Mouse (Mus musculus) thymus, adult 2 months (tissue): ENCODE data around the gene Dync1i1. TPM values are rescaled to one million over a fixed set of nuclear protein-coding genes. Genes with fewer than 3 reads are reported as not detected.

Experiments used
- DNase-seq: peaks from one replicate; pipeline ENCODE4 v3.0.0; 2021
- H3K27ac ChIP-seq: fragments of 200-500 bp; 2 replicates; pipeline ENCODE4 v1.5.1; 2012; ENCODE audit warnings: low read length, control low read depth; ENCODE audit not compliant: control insufficient read depth, insufficient read depth
- H3K27me3 ChIP-seq: fragments of 200-500 bp; 2 replicates; pipeline ENCODE4 v1.6.1; 2012; ENCODE audit warnings: mild to moderate bottlenecking, low read length, moderate library complexity, mixed read lengths; ENCODE audit not compliant: control insufficient read depth, insufficient read depth
- H3K36me3 ChIP-seq: fragments of 200-500 bp; 2 replicates; pipeline ENCODE4 v1.6.1; 2012; ENCODE audit warnings: mild to moderate bottlenecking, low read length, moderate library complexity; ENCODE audit not compliant: control insufficient read depth, insufficient read depth
- H3K4me1 ChIP-seq: fragments of 200-500 bp; replicated peaks from 2 replicates; pipeline ENCODE4 v1.6.1; 2012; ENCODE audit warnings: low read length; ENCODE audit not compliant: control insufficient read depth, insufficient read depth
- H3K4me3 ChIP-seq: fragments of 200-500 bp; 2 replicates; pipeline ENCODE4 v1.5.1; 2012; ENCODE audit warnings: mild to moderate bottlenecking, low read length, control low read depth, moderate library complexity; ENCODE audit not compliant: control insufficient read depth, insufficient read depth
- CTCF ChIP-seq: fragments of 200-500 bp; IDR thresholded peaks from 2 replicates; pipeline ENCODE4 v1.5.1; 2012; ENCODE audit warnings: mild to moderate bottlenecking, control low read depth, low read length, moderate library complexity, borderline replicate concordance; ENCODE audit not compliant: control insufficient read depth, poor library complexity, insufficient read depth; ENCODE audit errors: extremely low read depth
- POLR2A ChIP-seq: fragments of 200-500 bp; IDR thresholded peaks from 2 replicates; pipeline ENCODE4 v1.6.1; 2012; ENCODE audit warnings: mild to moderate bottlenecking, low read length, control low read depth, moderate library complexity; ENCODE audit not compliant: control insufficient read depth, poor library complexity, insufficient read depth; ENCODE audit errors: extremely low read depth
- WGBS: fragments of 180-500 bp; shearing (Covaris S2); methylation state at CpG from one replicate; pipeline ENCODE4 v1.1.7; 2018; 5-methylcytosine and 5-hydroxymethylcytosine counted together
- polyA plus RNA-seq: library from polyadenylated mRNA; depleted of rRNA; stranded (reverse); fragments of >200 nt; gene quantifications from 2 replicates; pipeline ENCODE4 v1.2.3, GENCODE M21; 2012

Gene Dync1i1
- polyA plus RNA-seq, 1 experiment: 10.1 TPM

DNA sequence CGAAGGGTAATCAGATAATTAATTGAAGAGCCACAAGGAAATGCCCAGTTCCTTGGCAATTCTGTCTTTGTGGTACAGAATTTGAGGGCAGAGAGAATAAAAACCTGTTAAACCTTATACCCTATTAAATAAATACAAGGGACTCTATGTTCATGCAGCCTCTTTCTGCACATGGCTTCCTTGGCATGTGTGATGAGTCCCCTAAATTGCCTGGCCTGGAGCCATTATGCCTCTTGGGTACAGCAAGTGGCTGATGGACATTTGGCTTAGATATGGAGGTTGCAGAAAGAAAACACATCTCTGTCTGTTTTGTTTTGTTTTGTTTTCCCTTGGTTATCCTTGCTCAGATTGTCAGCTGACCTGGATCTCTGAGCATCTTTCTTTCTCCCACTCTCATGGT lies 43.1 kb downstream of the Dync1i1 start:
- Histone ChIP-seq H3K4me1 (no peaks in the 10 kb centered on the region), H3K36me3 (no peaks in the 10 kb centered on the region), H3K27me3 (no peaks in the 10 kb centered on the region), H3K4me3 (no peak overlapping the region), H3K27ac (no peak overlapping the region)
- 83% methylated on average over 1 of the region's 1 CpGs for whole genome bisulfite sequencing
- no peak for TF ChIP-seq POLR2A
- TF ChIP-seq CTCF: no peak
- no peak for DNase-seq

DNA sequence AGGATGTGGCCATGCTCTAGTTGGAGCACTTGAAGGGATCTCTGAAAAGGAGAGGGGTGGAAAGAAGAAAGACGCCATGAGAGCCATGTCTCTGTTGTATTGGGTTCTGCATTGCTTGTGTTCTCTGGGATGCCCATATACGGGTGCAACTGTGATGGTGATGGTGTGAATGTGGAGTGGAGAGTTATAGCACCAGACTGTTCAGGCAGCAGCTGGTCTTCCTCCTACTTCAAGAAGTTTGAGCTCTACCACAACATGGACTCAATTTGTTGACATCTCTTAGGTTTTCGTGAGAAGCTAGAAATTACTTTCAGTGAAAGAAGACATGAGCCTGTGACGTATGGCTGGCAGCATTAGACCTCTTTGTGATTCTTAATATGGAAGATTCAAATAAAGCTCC lies 44.8 kb downstream of the Dync1i1 start:
- WGBS: 93% methylated on average over 4 of the region's 4 CpGs
- TF ChIP-seq CTCF (no peak), POLR2A (no peak)
- no peak overlapping the region for H3K27ac ChIP-seq
- no peaks in the 10 kb centered on the region for H3K36me3 ChIP-seq
- H3K27me3 ChIP-seq: no peaks in the 10 kb centered on the region
- H3K4me3 ChIP-seq: no peak overlapping the region
- DNase-seq: no peak
- no peaks in the 10 kb centered on the region for H3K4me1 ChIP-seq

DNA sequence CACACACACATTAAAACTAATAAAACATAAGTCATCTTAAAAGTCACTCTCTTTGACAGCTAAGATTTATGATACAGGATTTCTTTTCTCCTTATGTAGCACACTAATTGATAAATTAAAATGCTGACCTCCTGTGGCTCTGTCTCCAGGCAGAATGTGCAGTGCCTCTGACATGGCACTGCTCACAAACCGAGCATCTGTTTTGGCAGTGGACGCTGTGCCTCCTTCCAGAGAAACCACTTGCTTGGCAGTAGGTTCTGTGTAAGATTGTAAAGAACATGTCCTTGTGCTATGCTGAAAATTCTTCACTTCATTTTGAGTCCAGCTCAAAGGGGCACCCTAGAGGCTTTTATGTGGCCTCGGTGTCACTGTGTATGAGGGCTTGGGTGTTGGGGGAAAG lies 50.0 kb downstream of the Dync1i1 start:
- no peaks in the 10 kb centered on the region for H3K27me3 ChIP-seq
- H3K36me3 ChIP-seq: no peaks in the 10 kb centered on the region
- no peak overlapping the region for H3K27ac ChIP-seq
- no peak overlapping the region for H3K4me3 ChIP-seq
- no peak for DNase-seq
- 89% methylated on average over 3 of the region's 3 CpGs for WGBS
- no peaks in the 10 kb centered on the region for H3K4me1 ChIP-seq
- no peak for TF ChIP-seq POLR2A
- TF ChIP-seq CTCF: no peak

DNA sequence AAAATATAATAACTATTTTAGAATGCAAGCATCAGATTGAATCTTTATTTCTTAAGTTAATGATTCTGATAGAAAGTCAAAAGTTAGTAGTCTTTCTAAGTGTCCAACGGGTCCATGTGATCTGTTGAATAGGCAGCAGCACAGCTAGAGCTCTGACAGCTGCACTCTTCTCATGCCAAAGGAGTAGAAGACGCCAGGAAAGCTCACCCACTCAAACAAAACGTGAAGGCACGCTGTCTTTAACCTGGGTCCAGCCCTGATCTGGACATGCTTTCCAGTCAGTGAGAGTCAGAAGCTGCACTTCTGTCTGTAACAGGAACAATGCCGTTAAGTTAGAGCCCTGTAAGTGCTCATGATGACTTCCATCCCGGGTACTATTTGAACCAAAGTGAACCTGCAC lies 56.3 kb downstream of the Dync1i1 start:
- H3K27ac ChIP-seq: no peak overlapping the region
- no peaks in the 10 kb centered on the region for H3K4me1 ChIP-seq
- no peaks in the 10 kb centered on the region for H3K36me3 ChIP-seq
- no peaks in the 10 kb centered on the region for H3K27me3 ChIP-seq
- DNase-seq: no peak
- no peak for TF ChIP-seq POLR2A
- TF ChIP-seq CTCF: no peak
- 85% methylated on average over 6 of the region's 6 CpGs for WGBS
- H3K4me3 ChIP-seq: no peak overlapping the region

GRCm38 (mm10) chr6:5783830-5784229 lies 58.4 kb downstream of the Dync1i1 start:
- Histone ChIP-seq H3K4me1 (no peaks in the 10 kb centered on the region), H3K27me3 (no peaks in the 10 kb centered on the region), H3K27ac (no peak overlapping the region), H3K36me3 (no peaks in the 10 kb centered on the region), H3K4me3 (no peak overlapping the region)
- WGBS: 95% methylated on average over 14 of the region's 14 CpGs
- no peak for DNase-seq
- TF ChIP-seq POLR2A (no peak), CTCF (no peak)

DNA sequence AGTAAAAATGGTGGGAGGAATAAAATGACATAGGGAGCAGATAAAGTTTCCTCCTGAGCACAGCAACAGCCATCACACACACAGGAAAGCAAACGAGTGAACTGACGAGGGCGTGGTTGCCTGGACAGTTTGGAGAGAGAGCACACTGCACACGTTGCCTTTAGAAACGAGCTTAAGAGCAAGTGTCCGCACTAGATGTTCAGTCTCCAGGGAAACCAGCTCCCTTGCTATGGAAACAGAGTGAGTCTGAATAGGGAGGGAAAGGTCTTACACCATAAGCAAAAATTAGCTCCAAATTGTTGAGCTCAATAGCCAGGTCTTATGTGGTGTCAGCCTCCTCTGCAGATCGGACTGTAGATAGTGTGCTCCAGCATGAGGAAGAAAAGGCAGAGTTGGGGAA lies 65.2 kb downstream of the Dync1i1 start:
- DNase-seq: no peak
- TF ChIP-seq CTCF (no peak), POLR2A (no peak)
- Histone ChIP-seq H3K36me3 (no peaks in the 10 kb centered on the region), H3K4me1 (no peaks in the 10 kb centered on the region), H3K27me3 (no peaks in the 10 kb centered on the region), H3K4me3 (no peak overlapping the region), H3K27ac (no peak overlapping the region)
- WGBS: 83% methylated on average over 7 of the region's 7 CpGs

DNA sequence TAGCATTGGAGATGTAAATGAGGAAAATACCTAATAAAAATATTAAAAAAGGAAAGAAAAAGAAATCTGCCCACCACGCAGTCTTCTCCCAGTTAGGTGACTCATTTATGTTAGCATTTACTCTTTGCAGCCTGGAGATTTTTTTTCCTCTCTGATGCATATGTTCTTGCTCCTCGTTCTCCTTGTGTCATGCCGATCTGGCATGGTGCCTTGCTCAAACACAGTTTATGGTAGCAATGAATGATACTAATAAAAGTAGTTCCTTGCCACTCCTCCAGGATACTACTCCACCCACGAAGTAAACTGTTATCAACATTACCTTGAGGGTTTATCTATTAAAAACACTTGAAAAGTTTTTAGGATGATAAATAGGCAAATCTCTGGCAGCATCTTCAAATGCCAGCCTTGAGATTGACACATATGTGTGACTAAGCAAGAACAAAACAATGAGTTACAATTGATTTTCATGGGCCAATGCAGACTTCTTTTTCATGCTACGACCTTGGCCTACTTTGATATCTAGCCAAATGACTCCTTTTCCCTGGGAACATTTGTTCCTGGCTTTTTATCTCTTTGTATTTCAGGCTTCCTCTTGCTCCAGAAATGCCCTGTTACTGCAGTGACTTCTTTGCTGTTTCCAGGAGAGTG lies 68.8 kb downstream of the Dync1i1 start:
- H3K27me3 ChIP-seq: no peaks in the 10 kb centered on the region
- DNase-seq: no peak
- no peaks in the 10 kb centered on the region for H3K36me3 ChIP-seq
- 80% methylated on average over 5 of the region's 5 CpGs for WGBS
- TF ChIP-seq CTCF (no peak), POLR2A (no peak)
- H3K27ac ChIP-seq: no peak overlapping the region
- H3K4me1 ChIP-seq: no peaks in the 10 kb centered on the region
- H3K4me3 ChIP-seq: no peak overlapping the region
